Mouse (Mus musculus) testis, adult 2 months (tissue): Measurements from ENCODE around the gene Oaz2. TPM values are rescaled to one million over a fixed set of nuclear protein-coding genes. Genes with fewer than 3 reads are reported as not detected.

Experiments
- H3K27ac ChIP-seq: fragments of 200-500 bp; 2 replicates; pipeline ENCODE4 v1.5.1; 2012; ENCODE audit warnings: low read depth, low read length; ENCODE audit not compliant: control insufficient read depth, insufficient read depth
- H3K27me3 ChIP-seq: fragments of 200-500 bp; 2 replicates; pipeline ENCODE4 v1.6.1; 2012; ENCODE audit warnings: mild to moderate bottlenecking, low read length, moderate library complexity; ENCODE audit not compliant: control insufficient read depth, insufficient read depth
- H3K36me3 ChIP-seq: fragments of 200-500 bp; 2 replicates; pipeline ENCODE4 v1.6.1; 2012; ENCODE audit warnings: mild to moderate bottlenecking, low read length; ENCODE audit not compliant: control insufficient read depth, insufficient read depth
- H3K4me1 ChIP-seq: fragments of 200-500 bp; 2 replicates; pipeline ENCODE4 v1.6.1; 2012; ENCODE audit warnings: low read length; ENCODE audit not compliant: control insufficient read depth, insufficient read depth
- H3K4me3 ChIP-seq: fragments of 200-500 bp; 2 replicates; pipeline ENCODE4 v1.5.1; 2012; ENCODE audit warnings: low read depth, mild to moderate bottlenecking, low read length, moderate library complexity, mixed read lengths; ENCODE audit not compliant: control insufficient read depth
- CTCF ChIP-seq: fragments of 200-500 bp; IDR thresholded peaks from 2 replicates; pipeline ENCODE4 v1.5.1; 2012; ENCODE audit warnings: low read depth, mild to moderate bottlenecking, inconsistent platforms, low read length, moderate library complexity; ENCODE audit not compliant: control insufficient read depth, insufficient read depth, insufficient replicate concordance
- POLR2A ChIP-seq: fragments of 200-500 bp; IDR thresholded peaks from 2 replicates; pipeline ENCODE4 v1.6.1; 2012; ENCODE audit warnings: low read depth, mild to moderate bottlenecking, inconsistent platforms, low read length, moderate library complexity; ENCODE audit not compliant: control insufficient read depth
- polyA plus RNA-seq: library from polyadenylated mRNA; depleted of rRNA; stranded (reverse); fragments of >200 nt; gene quantifications from 2 replicates; pipeline ENCODE4 v1.2.3, GENCODE M21; 2012

The Oaz2 gene
- polyA plus RNA-seq, 1 experiment: 147 TPM

GRCm38 (mm10) chr9:65718195-65718594, 50.4 kb downstream of the Oaz2 start:
- Histone ChIP-seq H3K4me3 (no peak overlapping the region), H3K36me3 (no peaks in the 10 kb centered on the region), H3K27ac (no peak overlapping the region)

DNA sequence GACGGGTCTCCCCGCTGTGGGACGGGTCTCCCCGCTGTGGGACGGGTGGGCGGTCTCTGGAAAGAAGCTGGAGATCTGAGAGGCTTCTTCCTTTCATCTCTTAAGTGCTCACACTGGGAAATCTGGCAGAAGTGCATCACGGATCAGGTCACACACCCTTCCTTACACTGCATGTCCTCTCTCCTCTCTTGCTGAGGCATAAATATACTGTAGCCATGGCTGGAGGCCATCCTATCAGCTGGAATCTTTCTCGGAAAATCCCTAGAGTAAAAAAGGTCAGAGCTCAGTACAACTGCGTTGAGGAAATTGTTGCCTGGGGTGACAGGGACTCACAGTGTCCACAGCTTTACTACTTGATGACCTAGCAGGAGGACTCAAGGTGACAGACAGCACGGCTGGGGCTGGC, 53.4 kb downstream of the Oaz2 start:
- no peak for TF ChIP-seq POLR2A
- TF ChIP-seq CTCF: no peak
- H3K36me3 ChIP-seq: no peaks in the 10 kb centered on the region
- no peaks in the 10 kb centered on the region for H3K27me3 ChIP-seq
- no peak overlapping the region for H3K27ac ChIP-seq
- no peaks in the 10 kb centered on the region for H3K4me1 ChIP-seq
- H3K4me3 ChIP-seq: no peak overlapping the region

More at GRCm38 (mm10) chr9:65718195-65718594, 50.4 kb downstream of the Oaz2 start:
- Histone ChIP-seq H3K27me3 (no peaks in the 10 kb centered on the region), H3K4me1 (no peaks in the 10 kb centered on the region)
- TF ChIP-seq CTCF (no peak), POLR2A (no peak)

DNA sequence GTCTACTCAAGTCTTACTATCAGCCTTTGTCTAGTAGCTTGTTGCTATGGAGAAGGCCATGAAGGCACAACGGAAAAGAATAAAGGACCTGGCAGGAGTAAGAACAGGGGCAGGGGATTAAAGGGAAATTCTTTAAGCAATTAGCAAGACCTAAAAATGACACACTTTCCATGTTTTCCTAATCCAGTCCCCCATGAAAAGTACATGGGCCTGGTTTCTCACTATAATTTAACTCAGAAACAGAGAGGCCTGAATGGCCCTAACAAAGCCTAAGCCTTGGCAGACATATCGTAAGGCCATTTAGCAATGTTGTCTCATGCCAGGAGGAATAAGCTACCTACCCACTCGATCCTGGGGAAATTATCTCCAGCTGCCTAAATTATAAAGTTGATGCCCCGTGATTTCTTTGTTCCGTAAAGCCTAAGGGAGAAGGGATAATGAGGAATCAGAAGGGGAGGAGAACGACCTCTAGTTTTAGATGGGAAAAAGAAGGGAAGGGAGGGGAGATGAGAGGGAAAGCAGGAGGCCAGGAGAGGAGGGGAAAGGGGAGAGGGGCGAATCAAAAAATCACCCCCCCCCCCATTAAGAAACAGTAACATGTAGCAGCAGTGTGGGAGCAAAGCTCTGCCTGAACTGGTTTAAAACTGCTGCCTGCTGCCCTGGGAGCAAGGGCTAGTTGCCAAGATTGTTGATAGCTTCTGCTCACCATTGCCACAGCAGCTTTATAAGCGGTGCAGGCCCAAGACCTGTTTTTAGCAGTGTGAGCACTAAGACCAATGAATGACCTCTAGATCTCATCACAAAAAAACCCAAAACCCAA, 56.9 kb downstream of the Oaz2 start:
- Histone ChIP-seq H3K36me3 (no peaks in the 10 kb centered on the region), H3K27me3 (no peaks in the 10 kb centered on the region), H3K27ac (no peak overlapping the region; the same call in 1 of the 2 replicates), H3K4me1 (no peaks in the 10 kb centered on the region), H3K4me3 (no peak overlapping the region)
- TF ChIP-seq CTCF (no peak), POLR2A (no peak)

DNA sequence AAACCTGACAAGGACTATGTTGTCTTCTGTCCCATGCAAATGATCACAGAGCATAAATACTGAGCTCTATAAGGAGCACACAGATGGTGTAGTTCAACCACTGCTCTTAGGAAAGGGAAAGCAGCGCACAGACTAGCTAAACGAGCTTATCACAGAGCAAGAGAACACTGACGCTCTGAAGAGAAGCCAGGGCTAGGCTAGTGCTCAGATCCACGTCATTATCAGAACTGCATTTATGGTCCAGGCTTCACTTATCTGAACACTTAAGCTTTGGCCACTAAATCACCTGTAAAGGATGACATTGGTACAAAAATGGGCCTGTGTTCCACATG, 57.5 kb downstream of the Oaz2 start:
- Histone ChIP-seq H3K27ac (no peak overlapping the region), H3K36me3 (no peaks in the 10 kb centered on the region), H3K27me3 (no peaks in the 10 kb centered on the region), H3K4me1 (no peaks in the 10 kb centered on the region), H3K4me3 (no peak overlapping the region)
- no peak for TF ChIP-seq CTCF
- no peak for TF ChIP-seq POLR2A

DNA sequence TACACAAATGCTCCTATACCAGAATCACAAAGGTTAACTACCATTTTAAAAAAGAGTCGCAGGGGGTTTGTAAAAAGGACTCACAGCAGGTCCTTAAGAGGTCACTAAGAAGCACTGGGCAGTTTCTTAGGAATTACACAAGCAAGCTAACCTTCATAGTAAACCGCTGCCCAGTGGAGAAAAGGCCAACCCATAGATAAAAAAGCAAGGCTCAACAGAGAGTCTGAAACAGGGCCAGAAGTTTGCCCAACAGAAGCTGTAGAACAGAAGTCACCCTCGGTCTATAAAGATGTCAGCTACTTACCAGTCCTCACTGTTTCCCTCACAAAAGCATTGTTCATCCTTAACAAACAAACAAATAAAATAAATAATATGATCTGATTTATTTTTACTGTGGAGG, 58.6 kb downstream of the Oaz2 start:
- no peak for TF ChIP-seq CTCF
- no peak for TF ChIP-seq POLR2A
- H3K4me3 ChIP-seq: no peak overlapping the region
- no peaks in the 10 kb centered on the region for H3K36me3 ChIP-seq
- no peaks in the 10 kb centered on the region for H3K27me3 ChIP-seq
- H3K4me1 ChIP-seq: no peaks in the 10 kb centered on the region
- no peak overlapping the region for H3K27ac ChIP-seq

DNA sequence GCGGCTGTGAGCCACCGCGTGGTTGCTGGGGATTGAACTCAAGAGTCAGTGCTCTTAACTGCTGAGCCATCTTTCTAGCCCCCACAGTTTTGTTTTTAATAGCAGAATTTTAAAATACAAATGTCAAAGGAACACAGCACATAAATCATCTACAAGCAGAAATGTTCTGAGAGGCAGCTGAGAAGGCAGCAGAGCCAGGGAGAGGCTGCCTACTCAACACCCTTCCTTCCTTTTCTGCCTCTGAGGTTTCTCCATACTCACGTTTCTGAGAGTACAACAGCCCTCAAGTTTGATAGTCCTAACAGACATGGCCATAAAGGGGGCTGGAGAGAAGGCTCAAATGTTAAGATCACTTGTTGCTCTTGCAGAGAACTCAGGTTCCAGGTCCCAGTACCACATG, 59.7 kb downstream of the Oaz2 start:
- Histone ChIP-seq H3K4me1 (no peaks in the 10 kb centered on the region), H3K36me3 (no peaks in the 10 kb centered on the region), H3K27me3 (no peaks in the 10 kb centered on the region), H3K4me3 (no peak overlapping the region), H3K27ac (no peak overlapping the region)
- TF ChIP-seq POLR2A (no peak), CTCF (no peak)

- no peaks in the 10 kb centered on the region for H3K4me1 ChIP-seq
- no peaks in the 10 kb centered on the region for H3K36me3 ChIP-seq
- no peak overlapping the region for H3K27ac ChIP-seq
- no peak overlapping the region for H3K4me3 ChIP-seq
- no peaks in the 10 kb centered on the region for H3K27me3 ChIP-seq
- TF ChIP-seq POLR2A (no peak), CTCF (no peak)
Observed at GRCm38 (mm10) chr9:65728588-65728987, 60.8 kb downstream of the Oaz2 start.
